Mouse (Mus musculus): ENCODE results near the gene Cdc42bpb.

- TF ChIP-seq EP300 (IDR thresholded peaks at IDR 0.05; ENCODE audit: low read depth), result no peak
- no peak for TF ChIP-seq CTCF (IDR thresholded peaks at IDR 0.05; ENCODE audit: low read depth)
Measured at GRCm38 (mm10) chr12:111274006-111274405, 103.5 kb downstream of the Cdc42bpb start.
